Mouse (Mus musculus): Measurements from ENCODE around the gene BC028528. TPM values are rescaled to one million over a fixed set of nuclear protein-coding genes. Genes with fewer than 3 reads are reported as not detected.

BC028528 gene
- polyA plus RNA-seq, 1 experiment: 5.6 TPM

- no peak for DNase-seq (ENCODE audit: low read depth, low spot score)
- WGBS: 85% methylated on average over 3 of the region's 3 CpGs
Observed at GRCm38 (mm10) chr3:95842503-95843214, 49.1 kb downstream of the BC028528 start.

GRCm38 (mm10) chr3:95839250-95839649 lies 52.6 kb downstream of the BC028528 start:
- WGBS: 96% methylated on average over 2 of the region's 2 CpGs
- no peak for DNase-seq (ENCODE audit: low read depth, low spot score)

Other genes with a start within 250 kb of the BC028528 start
- gene Mcl1, start 233.2 kb downstream of the BC028528 start, polyA plus RNA-seq (2012; rRNA removed): 30.9 and 77.4 TPM in 2 replicates
- gene Adamtsl4, start 204.1 kb downstream of the BC028528 start, polyA plus RNA-seq (2012; rRNA removed): 5.7 and 8.4 TPM in 2 replicates
- 132 and 195 TPM in 2 replicates for gene Ecm1, start 152.4 kb downstream of the BC028528 start, polyA plus RNA-seq (2012; rRNA removed)
- 30.3 and 36.2 TPM in 2 replicates for gene Tars2, start 131.8 kb downstream of the BC028528 start, polyA plus RNA-seq (2012; rRNA removed)
- 8.4 and 13.5 TPM in 2 replicates for gene Rprd2, start 73.1 kb downstream of the BC028528 start, polyA plus RNA-seq (2012; rRNA removed)
- 16.3 and 22.9 TPM in 2 replicates for gene Prpf3, start 36.1 kb downstream of the BC028528 start, polyA plus RNA-seq (2012; rRNA removed)
- gene Mrps21, start 20.5 kb downstream of the BC028528 start, polyA plus RNA-seq (2012; rRNA removed): 98.0 and 112 TPM in 2 replicates
- 1.0 and 1.1 TPM in 2 replicates for gene Ciart, start 9.8 kb downstream of the BC028528 start, polyA plus RNA-seq (2012; rRNA removed)
- 172 and 175 TPM in 2 replicates for gene Aph1a, start 2.0 kb upstream of the BC028528 start, polyA plus RNA-seq (2012; rRNA removed)
- gene Car14, start 12.7 kb upstream of the BC028528 start, polyA plus RNA-seq (2012; rRNA removed): 2.5 and 3.0 TPM in 2 replicates
- 13.8 and 18.8 TPM in 2 replicates for gene Anp32e, start 37.2 kb upstream of the BC028528 start, polyA plus RNA-seq (2012; rRNA removed)
- 49.7 and 54.9 TPM in 2 replicates for gene Plekho1, start 104.0 kb upstream of the BC028528 start, polyA plus RNA-seq (2012; rRNA removed)
- gene Vps45, start 166.5 kb upstream of the BC028528 start, polyA plus RNA-seq (2012; rRNA removed): 6.1 TPM in 2 replicates
- gene Otud7b, start 212.5 kb upstream of the BC028528 start, polyA plus RNA-seq (2012; rRNA removed): 5.7 and 8.9 TPM in 2 replicates

Data from large intestine, adult 2 months (tissue).